Mouse (Mus musculus) gastrocnemius, postnatal 14 days (tissue): Measurements from ENCODE around the gene Zfp280b. TPM values are rescaled to one million over a fixed set of nuclear protein-coding genes. Genes with fewer than 3 reads are reported as not detected.
"Not testable (repeated sequence)": the region's sequence is repeated elsewhere in the genome, so short reads cannot be mapped to it uniquely, and the experiment has no call there.

Experiments
- DNase-seq: peaks from one replicate; pipeline ENCODE4 v3.0.0; 2021; ENCODE audit warnings: mixed read lengths
- intact Hi-C: fragments of 180-260 bp; cut with DNase I; formaldehyde crosslinking; loops from one replicate; pipeline ENCODE4 v1.15.1; 2025; ENCODE audit warnings: low total_unique reads
- total RNA-seq, 2 experiments: library from RNA; stranded (reverse); gene quantifications; 2 replicates each; pipeline ENCODE4 v1.2.3; 2021

The Zfp280b gene
- total RNA-seq, 2 experiments from 2014 or later = 7.5 TPM

GRCm38 (mm10) chr10:76028016-76028366, 4.5 kb upstream of the Zfp280b start:
- intact Hi-C loops = no loop called here
- DNase-seq = no peak

DNA sequence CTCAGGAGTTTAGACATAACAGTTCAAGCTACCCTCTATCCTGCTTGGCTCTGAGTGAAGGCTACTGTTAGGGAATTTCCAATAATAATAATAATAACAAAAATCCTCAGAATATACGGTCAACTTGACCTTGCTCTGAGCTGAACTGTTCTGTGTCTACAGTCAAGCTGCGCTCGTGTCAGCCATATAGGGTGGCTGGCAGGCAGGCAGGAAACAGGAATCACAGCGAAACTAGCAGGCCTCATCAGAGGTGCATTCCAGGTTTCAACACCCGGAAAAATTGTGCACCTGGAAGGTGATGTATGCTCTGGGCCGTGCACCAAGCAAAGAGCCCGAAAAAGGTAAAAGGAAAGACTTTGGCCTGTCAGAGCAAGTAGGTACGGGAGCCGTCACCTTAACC, 4.1 kb upstream of the Zfp280b start:
- intact Hi-C loops = no loop called here
- DNase-seq = no peak

DNA sequence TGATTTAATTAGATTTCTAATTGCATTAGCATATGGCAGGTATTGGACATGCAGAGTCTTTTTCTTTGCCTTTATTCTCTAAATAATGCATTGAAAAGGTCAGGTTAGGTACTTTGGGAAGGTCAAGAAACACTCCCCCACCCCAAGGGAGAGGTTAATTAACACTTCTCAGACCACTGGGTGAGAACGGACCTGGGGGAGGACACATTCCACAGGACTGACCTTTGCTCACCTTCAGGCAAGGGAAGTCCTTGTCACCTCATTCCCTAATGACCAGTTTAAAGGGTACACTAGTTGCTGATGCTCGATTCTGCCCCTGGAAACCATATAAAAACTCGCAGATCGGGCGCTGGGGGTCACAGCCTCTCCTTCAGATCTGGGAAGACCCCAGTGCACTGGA, 3.2 kb upstream of the Zfp280b start:
- DNase-seq = no peak
- intact Hi-C loops = no loop called here

- no peak for DNase-seq
- intact Hi-C loops = no loop called here
Observed at GRCm38 (mm10) chr10:76030496-76030895, 2.0 kb upstream of the Zfp280b start.

- intact Hi-C loops = no loop called here
Observed at GRCm38 (mm10) chr10:76031511-76032401, 694 bp upstream of the Zfp280b start.

GRCm38 (mm10) chr10:76033119-76033455, 637 bp downstream of the Zfp280b start:
- intact Hi-C loops = no loop called here
- no peak for DNase-seq

More at GRCm38 (mm10) chr10:76031511-76032401, 694 bp upstream of the Zfp280b start:
- DNase-seq = peak; percentile 10

GRCm38 (mm10) chr10:76034001-76034600, 1.7 kb downstream of the Zfp280b start:
- intact Hi-C loops = no loop called here

DNA sequence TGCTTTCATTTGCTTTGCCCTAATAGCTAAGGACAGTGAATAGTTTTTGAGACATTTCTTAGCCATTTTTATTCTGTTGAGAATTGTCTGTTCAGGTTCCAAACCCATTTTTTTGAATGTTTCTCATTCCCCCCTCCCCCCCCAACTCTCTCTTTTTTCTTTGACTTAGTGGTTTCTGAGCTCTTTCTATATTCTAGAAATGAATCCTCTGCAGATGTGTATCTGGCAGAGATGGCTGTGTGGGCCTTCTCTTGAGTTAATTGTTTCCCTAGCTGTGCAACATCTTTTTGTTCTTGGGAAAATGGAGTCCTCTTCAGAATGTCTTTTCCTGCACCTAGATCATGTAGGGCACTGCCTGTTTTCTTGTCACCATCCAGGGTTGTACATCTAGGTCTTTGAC, 2.8 kb downstream of the Zfp280b start:
- intact Hi-C loops = no loop called here

More at GRCm38 (mm10) chr10:76034001-76034600, 1.7 kb downstream of the Zfp280b start:
- no peak for DNase-seq

GRCm38 (mm10) chr10:76036962-76037361, 4.5 kb downstream of the Zfp280b start:
- intact Hi-C loops = no loop called here
- no peak for DNase-seq

More for the DNA sequence above, 2.8 kb downstream of the Zfp280b start:
- no peak for DNase-seq

DNA sequence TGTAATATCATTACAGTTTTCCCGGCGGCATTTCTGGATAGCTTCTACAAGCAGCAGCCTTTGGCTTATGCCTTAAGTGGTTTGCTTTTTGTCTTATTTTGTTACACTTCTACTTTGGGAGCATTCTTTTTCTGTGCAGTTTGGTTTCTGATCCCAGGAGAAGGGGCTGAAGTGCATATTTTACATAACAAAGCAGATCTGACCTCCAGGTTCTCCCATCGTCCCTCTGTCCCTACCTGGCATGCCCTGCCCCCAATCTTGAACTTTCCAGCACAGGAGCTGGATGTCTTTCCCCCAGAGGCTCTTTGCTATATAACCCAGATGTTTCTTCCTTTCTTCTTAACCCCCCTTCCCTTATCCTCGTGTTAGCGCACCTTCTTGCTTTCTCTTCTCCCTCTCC, 12.9 kb downstream of the Zfp280b start:
- intact Hi-C loops = no loop called here
- no peak for DNase-seq

GRCm38 (mm10) chr10:76046754-76047153, 14.3 kb downstream of the Zfp280b start:
- no peak for DNase-seq
- intact Hi-C loops = no loop called here

DNA sequence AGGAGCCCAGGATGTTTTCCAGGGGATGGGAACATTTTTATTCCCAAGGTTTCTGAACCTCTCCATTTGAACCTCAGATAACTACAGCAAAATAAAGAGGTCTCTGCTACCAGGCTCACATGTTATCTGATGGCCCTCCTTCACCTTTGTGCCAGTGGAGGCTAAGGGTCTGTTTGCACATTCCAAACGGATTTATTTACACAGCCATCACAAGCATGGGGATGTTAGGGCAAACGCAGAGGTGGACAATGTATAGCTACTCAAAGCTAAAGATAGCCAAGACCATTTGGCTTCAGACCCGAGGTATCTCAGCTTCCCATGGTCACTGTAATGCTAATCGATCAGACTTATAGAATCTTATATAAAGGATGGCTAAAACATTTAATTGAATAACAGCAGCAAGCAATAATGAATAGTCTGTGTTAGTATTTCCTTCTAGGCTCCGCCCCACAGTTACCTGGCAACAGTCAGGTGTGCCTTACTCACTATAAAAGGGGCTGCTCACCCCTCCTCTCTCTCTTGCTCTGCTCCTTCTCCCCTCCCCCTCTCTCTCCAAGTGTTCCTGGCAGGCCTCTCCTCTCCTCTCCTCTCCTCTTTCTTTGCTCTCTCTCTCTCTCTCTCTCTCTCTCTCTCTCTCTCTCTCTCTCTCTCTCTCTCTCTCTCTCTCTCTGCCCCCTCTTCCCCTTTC, 14.9 kb downstream of the Zfp280b start:
- intact Hi-C loops = no loop called here
- DNase-seq = no peak

GRCm38 (mm10) chr10:76048967-76049366, 16.5 kb downstream of the Zfp280b start:
- no peak for DNase-seq
- intact Hi-C loops = no loop called here

DNA sequence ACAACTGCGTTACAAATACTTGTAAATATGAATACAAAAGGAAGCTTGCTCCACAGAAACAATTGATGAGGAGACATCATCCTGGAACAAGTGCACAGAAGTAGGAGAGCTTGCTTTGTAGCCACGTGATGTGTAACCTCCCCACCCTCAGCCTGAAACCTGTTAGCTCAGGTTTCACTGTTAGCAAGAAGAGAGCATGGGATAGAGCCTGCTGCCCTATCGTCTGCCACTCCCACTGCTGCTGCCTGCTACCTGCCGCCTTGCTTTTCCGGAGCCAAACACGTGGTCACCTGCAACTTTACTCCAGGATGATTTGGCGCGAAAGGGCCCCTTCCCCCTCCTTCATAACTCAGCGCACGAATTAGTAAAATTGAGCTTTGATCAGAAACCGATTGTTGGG, 19.4 kb downstream of the Zfp280b start:
- no peak for DNase-seq
- intact Hi-C loops = no loop called here

DNA sequence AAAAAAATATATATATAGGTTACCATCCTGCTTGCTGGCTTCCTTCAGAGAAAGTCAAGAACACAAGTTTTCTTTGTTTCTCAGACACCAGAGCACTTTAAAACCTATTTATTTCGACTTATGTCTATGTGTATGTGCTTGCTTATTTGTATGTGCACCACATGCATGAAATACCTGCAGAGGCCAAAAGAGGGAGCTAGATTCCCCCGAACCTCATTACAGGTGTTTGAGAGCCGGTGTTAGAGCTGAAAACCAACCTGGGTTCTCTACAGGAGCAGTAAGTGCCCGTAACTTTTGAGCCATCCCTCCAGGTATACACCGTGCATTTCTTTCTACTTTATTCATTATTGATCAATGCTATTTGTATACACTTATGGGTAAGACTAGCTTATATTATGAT, 30.0 kb downstream of the Zfp280b start:
- intact Hi-C loops = no loop called here
- no peak for DNase-seq

DNA sequence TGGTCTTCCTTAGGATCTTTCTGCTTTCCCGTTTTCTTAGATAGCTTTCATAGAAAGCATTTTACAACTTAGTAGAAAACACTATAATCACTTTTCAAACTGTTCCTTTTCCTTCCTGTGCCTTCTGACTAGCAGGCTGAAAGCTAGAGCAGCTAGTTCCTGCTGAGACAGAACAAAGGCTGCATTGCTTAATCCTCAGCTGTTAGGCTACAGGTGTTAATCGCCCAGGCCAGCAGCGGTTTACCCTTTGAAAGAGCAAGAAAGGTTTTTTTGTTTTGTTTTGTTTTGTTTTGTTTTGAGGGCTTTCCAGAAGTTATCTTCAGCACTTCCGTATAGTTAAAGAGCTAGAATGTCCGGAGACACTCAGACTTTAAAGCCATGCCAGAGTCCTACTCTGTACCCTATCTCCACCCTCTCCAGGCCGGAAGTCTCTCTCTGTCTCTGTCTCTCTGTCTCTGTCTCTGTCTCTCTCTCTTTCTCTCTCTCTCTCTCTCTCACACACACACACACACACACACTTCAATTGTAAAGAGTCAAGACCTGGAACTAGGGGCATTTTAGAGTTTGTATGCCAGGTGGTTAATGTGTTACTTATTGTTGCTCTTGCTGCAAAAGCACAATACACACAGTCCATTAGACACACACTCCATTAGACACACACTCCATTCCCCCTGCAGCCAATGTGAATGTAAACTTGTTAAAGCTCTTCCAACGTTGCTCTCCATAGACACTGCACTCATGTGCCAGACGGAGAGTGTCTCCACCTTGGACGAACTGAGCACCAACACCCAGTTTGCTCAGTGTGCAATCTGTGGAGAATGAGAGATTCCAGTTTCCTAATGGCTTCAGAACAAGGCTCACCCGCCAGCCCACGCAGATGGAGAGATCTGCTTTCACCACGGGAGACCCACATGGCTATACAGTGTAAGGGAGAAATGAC, 35.5 kb downstream of the Zfp280b start:
- intact Hi-C loops = no loop called here
- no peak for DNase-seq

- DNase-seq, intact Hi-C loops: not testable (repeated sequence)
Observed at GRCm38 (mm10) chr10:76072080-76072479, 39.6 kb downstream of the Zfp280b start.

- intact Hi-C loops, DNase-seq: not testable (repeated sequence)
Observed at GRCm38 (mm10) chr10:76077008-76077407, 44.6 kb downstream of the Zfp280b start.
